Mouse (Mus musculus) kidney, adult 2 months (tissue): ENCODE results near the gene Cers5. TPM values are rescaled to one million over a fixed set of nuclear protein-coding genes. Genes with fewer than 3 reads are reported as not detected.

ENCODE experiments used
- DNase-seq: peaks from one replicate; pipeline ENCODE4 v3.0.0; 2021
- H3K27ac ChIP-seq: fragments of 200-500 bp; 2 replicates; pipeline ENCODE4 v1.5.1; 2012; ENCODE audit warnings: low read depth, low read length, control low read depth, inconsistent platforms; ENCODE audit not compliant: insufficient read depth
- H3K27me3 ChIP-seq: fragments of 200-500 bp; replicated peaks from 2 replicates; pipeline ENCODE4 v1.6.1; 2012; ENCODE audit warnings: mild to moderate bottlenecking, moderate library complexity, low read length, inconsistent platforms; ENCODE audit not compliant: control insufficient read depth, insufficient read depth
- H3K36me3 ChIP-seq: fragments of 200-500 bp; 2 replicates; pipeline ENCODE4 v1.6.1; 2012; ENCODE audit warnings: mild to moderate bottlenecking, moderate library complexity, low read length, inconsistent platforms; ENCODE audit not compliant: control insufficient read depth, insufficient read depth
- H3K4me1 ChIP-seq: fragments of 200-500 bp; 2 replicates; pipeline ENCODE4 v1.6.1; 2011; ENCODE audit warnings: low read length; ENCODE audit not compliant: control insufficient read depth, insufficient read depth
- H3K4me3 ChIP-seq: fragments of 200-500 bp; 2 replicates; pipeline ENCODE4 v1.5.1; 2011; ENCODE audit warnings: mild to moderate bottlenecking, low read depth, low read length, control low read depth; ENCODE audit not compliant: insufficient read depth
- CTCF ChIP-seq: fragments of 200-500 bp; conservative IDR thresholded peaks from 2 replicates; pipeline ENCODE4 v1.5.1; 2011; ENCODE audit warnings: low read depth, mild to moderate bottlenecking, control low read depth, low read length, moderate library complexity, mixed read lengths; ENCODE audit not compliant: insufficient read depth, insufficient read length
- POLR2A ChIP-seq: fragments of 200-500 bp; IDR thresholded peaks from one replicate; pipeline ENCODE4 v1.6.1; 2011; ENCODE audit warnings: low read depth, low read length, control low read depth
- WGBS: fragments of 180-500 bp; shearing (Covaris S2); methylation state at CpG from one replicate; pipeline ENCODE4 v1.1.7; 2018; 5-methylcytosine and 5-hydroxymethylcytosine counted together
- polyA plus RNA-seq: library from polyadenylated mRNA; depleted of rRNA; stranded (reverse); fragments of >200 nt; gene quantifications from 2 replicates; pipeline ENCODE4 v1.2.3, GENCODE M21; 2012

Gene Cers5
- polyA plus RNA-seq, 1 experiment, result 28.7 TPM

- Histone ChIP-seq H3K27ac (no peak overlapping the region), H3K36me3 (no peaks in the 10 kb centered on the region; the same call in none of the 2 replicates)
Observed at GRCm38 (mm10) chr15:99799706-99800105, 27.0 kb upstream of the Cers5 start.

DNA sequence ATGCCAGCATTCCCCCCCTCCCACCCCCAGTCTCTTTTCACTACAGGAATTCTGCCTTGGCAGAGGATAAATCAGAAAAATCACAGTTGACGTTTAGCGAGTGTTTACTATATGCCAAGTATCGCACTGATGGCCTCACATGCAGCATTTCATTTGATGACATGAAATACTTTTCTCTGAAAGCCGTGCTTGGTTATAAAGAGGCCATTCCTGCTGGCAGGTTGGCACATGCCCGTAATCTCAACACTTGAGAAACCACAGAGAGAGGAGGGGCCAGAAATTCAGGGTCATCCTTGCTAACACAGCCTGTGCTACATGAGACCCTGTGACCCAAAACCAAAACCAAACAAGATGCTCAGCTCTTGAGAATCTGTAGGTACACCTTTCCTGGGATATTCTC lies 25.2 kb upstream of the Cers5 start:
- Histone ChIP-seq H3K36me3 (peaks cover 7% of the 10 kb centered on the region), H3K4me3 (no peak overlapping the region), H3K4me1 (peaks cover 4% of the 10 kb centered on the region; the same call in 1 of the 2 replicates), H3K27me3 (no peaks in the 10 kb centered on the region), H3K27ac (no peak overlapping the region)
- no peak for TF ChIP-seq POLR2A
- no peak for TF ChIP-seq CTCF
- 74% methylated on average over 5 of the region's 5 CpGs for WGBS
- DNase-seq, result no peak

More at GRCm38 (mm10) chr15:99799706-99800105, 27.0 kb upstream of the Cers5 start:
- TF ChIP-seq CTCF, result no peak
- no peak for TF ChIP-seq POLR2A
- Histone ChIP-seq H3K4me1 (peaks cover 4% of the 10 kb centered on the region; the same call in 1 of the 2 replicates), H3K27me3 (no peaks in the 10 kb centered on the region), H3K4me3 (no peak overlapping the region)
- 81% methylated on average over 6 of the region's 6 CpGs for WGBS
- DNase-seq, result no peak

DNA sequence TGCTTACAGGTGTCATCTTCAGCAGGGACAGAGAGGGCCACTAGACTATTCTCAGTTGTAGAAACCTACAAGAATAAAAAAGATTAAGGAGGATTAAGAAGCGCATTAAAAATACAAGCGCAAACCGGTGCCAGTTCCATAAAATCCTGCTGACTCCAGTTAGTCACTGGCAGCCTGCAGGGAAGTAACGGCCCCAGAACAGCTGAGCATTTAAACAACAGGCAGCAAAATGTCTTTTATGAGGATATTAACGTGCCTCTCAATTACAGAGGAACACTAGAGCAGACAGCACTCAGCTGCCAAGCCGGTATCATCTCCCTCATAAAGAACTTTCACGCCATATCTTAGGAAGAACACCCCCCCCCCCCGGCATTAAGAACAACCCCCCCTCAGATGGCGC lies 24.1 kb upstream of the Cers5 start:
- no peaks in the 10 kb centered on the region for H3K4me1 ChIP-seq
- no peaks in the 10 kb centered on the region for H3K27me3 ChIP-seq
- no peak for DNase-seq
- TF ChIP-seq POLR2A, result no peak
- TF ChIP-seq CTCF, result no peak
- no peak overlapping the region for H3K27ac ChIP-seq
- H3K36me3 ChIP-seq, result peaks cover 8% of the 10 kb centered on the region
- 62% methylated on average over 9 of the region's 9 CpGs for WGBS
- no peak overlapping the region for H3K4me3 ChIP-seq

- TF ChIP-seq POLR2A (no peak), CTCF (peak; percentile 43)
- peak; percentile 50 for DNase-seq
- no peaks in the 10 kb centered on the region for H3K4me1 ChIP-seq
- no peaks in the 10 kb centered on the region for H3K27me3 ChIP-seq
- H3K27ac ChIP-seq, result no peak overlapping the region
- H3K4me3 ChIP-seq, result no peak overlapping the region
- 88% methylated on average over 3 of the region's 3 CpGs for WGBS
- peaks cover 8% of the 10 kb centered on the region for H3K36me3 ChIP-seq
Observed at GRCm38 (mm10) chr15:99796066-99796465, 23.4 kb upstream of the Cers5 start.

DNA sequence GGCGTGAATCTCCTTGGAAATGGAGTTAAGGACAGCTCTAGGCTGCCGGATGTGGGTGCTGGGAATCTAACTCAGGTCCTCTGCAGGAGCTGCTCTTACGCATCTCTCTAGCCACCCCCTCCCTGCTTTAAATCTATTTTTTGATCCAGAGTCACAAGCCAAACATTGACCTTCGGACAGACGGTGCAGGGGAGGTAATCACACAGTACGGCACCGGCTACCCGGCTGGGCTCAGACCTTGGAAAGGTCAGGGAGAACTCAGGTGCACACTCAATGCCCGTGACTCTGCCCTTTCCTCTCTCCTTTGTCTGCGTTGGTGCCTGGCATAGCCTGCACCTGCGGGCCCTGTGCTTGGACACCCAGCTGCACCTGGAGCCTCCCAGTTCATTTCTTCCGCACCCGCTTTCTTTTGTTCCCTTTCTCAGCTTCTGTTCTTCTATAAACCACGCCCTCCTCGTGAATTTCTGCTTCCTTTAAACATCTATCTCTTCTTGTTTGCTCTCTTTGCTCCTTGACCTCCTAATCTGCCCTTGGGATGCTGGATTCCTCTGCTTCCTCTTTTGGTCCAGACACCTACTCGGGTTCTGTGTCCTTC lies 19.6 kb upstream of the Cers5 start:
- no peak overlapping the region for H3K27ac ChIP-seq
- H3K4me1 ChIP-seq, result no peaks in the 10 kb centered on the region
- H3K36me3 ChIP-seq, result peaks cover 8% of the 10 kb centered on the region
- peak; percentile 47 for DNase-seq
- TF ChIP-seq CTCF (no peak), POLR2A (no peak)
- H3K27me3 ChIP-seq, result no peaks in the 10 kb centered on the region
- WGBS, result 78% methylated on average over 16 of the region's 16 CpGs
- no peak overlapping the region for H3K4me3 ChIP-seq

GRCm38 (mm10) chr15:99791003-99791402 lies 18.3 kb upstream of the Cers5 start:
- Histone ChIP-seq H3K36me3 (peaks cover 8% of the 10 kb centered on the region), H3K4me1 (no peaks in the 10 kb centered on the region), H3K27me3 (no peaks in the 10 kb centered on the region), H3K4me3 (no peak overlapping the region), H3K27ac (no peak overlapping the region)
- 72% methylated on average over 3 of the region's 3 CpGs for WGBS
- no peak for DNase-seq
- TF ChIP-seq POLR2A (no peak), CTCF (no peak)

DNA sequence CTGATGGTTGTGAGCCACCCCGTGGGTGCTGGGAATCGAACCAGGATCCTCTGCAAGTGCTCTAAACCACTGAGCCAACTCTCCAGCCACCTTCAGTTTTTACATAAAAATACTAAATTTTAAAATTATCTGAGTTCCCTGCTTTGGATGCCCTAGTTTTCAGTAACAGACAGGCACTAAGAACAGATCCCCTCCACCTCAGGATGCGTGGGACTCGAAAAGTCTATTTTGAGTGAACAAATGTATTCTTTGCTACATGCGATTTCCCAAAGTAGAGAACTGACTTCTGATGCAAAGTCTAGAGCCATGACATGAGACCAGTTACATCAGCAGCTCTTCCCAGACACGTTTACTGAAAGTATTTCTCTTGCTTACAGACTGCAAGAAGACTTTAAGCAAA lies 17.8 kb upstream of the Cers5 start:
- Histone ChIP-seq H3K27ac (no peak overlapping the region), H3K27me3 (no peaks in the 10 kb centered on the region), H3K4me3 (no peak overlapping the region), H3K36me3 (peaks cover 8% of the 10 kb centered on the region), H3K4me1 (no peaks in the 10 kb centered on the region)
- no peak for DNase-seq
- 90% methylated on average over 6 of the region's 6 CpGs for WGBS
- TF ChIP-seq POLR2A (no peak), CTCF (no peak)

GRCm38 (mm10) chr15:99787625-99788120 lies 15.0 kb upstream of the Cers5 start:
- Histone ChIP-seq H3K36me3 (peaks cover 1% of the 10 kb centered on the region; the same call in 1 of the 2 replicates), H3K4me1 (no peaks in the 10 kb centered on the region), H3K4me3 (no peak overlapping the region), H3K27ac (peak overlapping the region; percentile 44), H3K27me3 (no peaks in the 10 kb centered on the region)
- TF ChIP-seq CTCF (no peak), POLR2A (no peak)
- peak; percentile 49 for DNase-seq
- 37% methylated on average over 9 of the region's 9 CpGs for WGBS
